Mouse (Mus musculus) erythroblast, adult 5-6 weeks (primary cell): ENCODE measurements around the gene Psmc3. TPM values are rescaled to one million over a fixed set of nuclear protein-coding genes. Genes with fewer than 3 reads are reported as not detected.

Source experiments
- ATAC-seq: replicated peaks from 2 replicates; pipeline ENCODE4 v1.8.0; 2016; ENCODE audit warnings: moderate number of reproducible peaks, mild to moderate bottlenecking, moderate TSS enrichment, inconsistent platforms; ENCODE audit not compliant: poor library complexity, low FRiP score, severe bottlenecking
- total RNA-seq, 2 experiments: library from RNA; stranded (forward) in 1 of 2; stranded (reverse) in 1 of 2; fragments of 150-400 nt in 1 of 2; fragments of 200-764, 138-1000 nt in 1 of 2; gene quantifications; 2 replicates each; pipeline versions ENCODE4 v1.2.3 to v1.2.4; 2015 to 2017; ENCODE audit warnings: low replicate concordance in 2 of 2

Psmc3 gene
- total RNA-seq, 2 experiments from 2014 or later = 24.8 to 76.4 TPM

DNA sequence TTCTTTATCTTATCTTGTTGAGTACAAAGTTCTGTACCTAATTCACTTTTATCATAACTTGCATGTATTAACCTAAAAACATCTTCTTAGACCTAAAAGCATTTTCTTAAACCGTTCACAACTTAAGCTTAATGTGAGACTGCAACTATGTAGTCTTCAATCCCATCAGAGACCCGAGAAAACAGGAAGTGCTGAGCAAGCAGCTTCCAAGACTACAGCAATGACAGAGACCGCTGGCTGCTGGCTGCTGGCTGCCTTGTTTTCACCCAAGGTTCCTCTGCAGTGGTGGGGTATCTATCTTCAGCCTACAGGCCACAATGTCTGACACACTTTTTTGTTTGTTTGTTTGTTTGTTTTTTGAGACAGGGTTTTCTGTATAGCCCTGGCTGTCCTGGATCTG lies 1.9 kb upstream of the Psmc3 start:
- no peak for ATAC-seq

DNA sequence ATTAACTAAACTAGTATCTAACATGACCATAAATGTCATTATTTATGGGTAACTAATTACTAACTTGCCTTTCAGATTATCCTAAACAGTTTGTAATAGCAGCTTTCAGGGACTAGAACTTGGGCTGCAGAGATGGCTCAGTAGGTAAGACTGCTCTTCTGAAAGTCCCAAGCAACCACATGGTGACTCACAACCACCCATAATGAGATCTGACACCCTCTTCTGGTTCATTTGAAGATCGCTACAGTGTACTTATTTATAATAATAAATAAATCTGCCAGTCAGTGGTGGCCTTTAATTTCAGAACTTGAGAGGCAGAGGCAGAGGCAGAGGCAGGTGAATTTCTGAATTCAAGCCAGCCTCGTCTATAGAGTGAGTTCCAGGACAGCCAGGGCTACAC lies 1.1 kb upstream of the Psmc3 start:
- no peak for ATAC-seq

GRCm38 (mm10) chr2:91053181-91053933 lies 452 bp upstream of the Psmc3 start:
- no peak for ATAC-seq

DNA sequence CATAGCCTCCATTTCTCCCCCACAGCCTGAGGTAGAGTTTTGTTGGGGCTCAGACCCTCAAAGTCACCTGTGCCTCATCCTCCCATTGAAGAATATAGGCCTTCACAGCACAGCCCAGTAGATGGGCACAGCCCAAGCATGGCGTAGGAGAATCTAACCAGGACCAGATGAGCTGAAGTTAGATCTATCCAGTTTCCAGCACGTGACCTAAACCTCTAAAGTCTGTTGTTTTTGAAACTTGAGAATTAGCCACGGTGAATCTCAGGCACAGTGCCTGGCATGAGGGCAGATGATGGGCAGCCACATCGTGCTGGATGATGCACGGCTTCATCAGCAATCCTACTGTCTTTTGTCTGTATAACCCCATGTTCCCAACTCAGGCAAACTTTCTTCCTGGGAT lies 4.6 kb downstream of the Psmc3 start:
- no peak for ATAC-seq

DNA sequence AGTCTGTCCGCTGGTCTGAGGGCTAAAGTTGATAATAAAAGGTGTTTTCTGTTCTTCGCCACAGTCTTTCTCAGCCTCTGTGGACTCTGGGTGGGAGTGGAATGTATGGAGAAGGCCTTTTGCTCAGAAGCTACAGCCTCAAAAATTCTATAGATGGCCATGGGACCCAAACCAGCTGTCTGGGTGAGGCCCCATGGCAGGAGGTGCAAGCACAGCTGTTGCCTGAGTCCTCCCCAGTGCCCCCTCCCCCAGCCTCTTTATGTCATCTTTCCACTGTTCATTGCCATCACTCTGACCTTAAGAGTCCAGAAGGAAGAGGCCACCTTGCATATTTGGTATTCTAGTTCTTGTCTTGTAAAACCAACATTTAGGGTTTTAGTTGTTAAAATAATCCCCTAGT lies 5.6 kb downstream of the Psmc3 start:
- ATAC-seq = no peak

DNA sequence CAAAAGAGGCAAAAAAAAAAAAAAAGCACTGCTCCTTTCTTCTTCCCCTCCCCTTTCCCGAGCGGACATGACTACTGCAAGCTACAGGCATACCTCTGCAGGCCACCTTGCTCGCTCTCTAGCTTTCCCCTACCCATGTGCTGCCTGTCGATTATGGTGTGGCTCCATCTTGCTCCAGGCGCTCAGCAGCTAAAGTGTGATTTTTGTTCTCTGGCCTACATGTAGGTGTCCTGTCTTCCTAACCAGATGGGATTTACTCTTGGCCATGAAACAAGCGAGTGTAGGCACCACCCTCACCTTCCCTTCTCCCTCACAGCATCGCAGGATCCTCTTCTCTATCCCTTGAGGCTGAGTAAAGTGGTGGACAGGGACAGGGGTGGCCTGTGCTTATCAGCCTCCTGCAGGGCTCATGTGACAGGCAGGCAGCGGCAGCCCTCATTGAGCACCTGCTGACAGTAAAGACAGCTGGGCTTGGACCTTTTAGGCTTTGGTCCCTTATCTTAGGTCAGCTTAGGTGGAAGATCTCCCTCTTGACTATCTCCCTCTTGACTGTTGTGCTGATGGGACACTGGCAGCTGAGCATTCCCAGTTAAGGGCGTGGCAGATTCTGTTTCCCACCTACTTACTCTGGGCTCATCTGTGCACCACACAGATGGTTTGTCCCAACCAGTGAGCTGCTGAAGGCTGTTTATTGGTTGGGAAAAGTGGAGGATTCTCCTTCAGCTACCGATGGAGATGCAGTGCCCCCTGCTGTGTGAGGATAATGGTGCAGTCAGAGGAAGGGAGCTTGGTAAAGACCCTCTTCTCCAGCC lies 6.9 kb downstream of the Psmc3 start:
- peak; percentile 82 for ATAC-seq

GRCm38 (mm10) chr2:91061849-91062481 lies 8.2 kb downstream of the Psmc3 start:
- no peak for ATAC-seq

GRCm38 (mm10) chr2:91062779-91063606 lies 9.2 kb downstream of the Psmc3 start:
- no peak for ATAC-seq

DNA sequence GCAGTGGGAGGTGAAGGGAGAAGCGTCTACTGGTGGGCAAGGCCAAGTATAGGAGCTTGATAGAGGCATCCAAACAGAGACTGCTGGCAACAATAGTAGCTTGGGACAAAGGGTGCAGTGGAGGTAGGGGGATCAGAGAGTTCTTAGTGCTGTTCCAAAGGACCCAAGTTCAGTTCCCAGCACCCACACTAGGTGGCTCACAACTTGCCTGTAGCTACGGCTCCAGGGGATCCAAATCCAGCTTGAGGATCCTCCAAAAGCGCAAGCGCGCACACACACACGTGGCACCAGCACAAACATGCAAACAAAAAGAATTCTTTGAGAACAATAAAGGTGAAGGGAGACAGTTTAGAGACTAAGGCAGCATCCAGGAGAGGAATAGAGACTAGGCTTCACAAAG lies 10.4 kb downstream of the Psmc3 start:
- ATAC-seq = no peak

GRCm38 (mm10) chr2:91065544-91065943 lies 11.7 kb downstream of the Psmc3 start:
- ATAC-seq = no peak

DNA sequence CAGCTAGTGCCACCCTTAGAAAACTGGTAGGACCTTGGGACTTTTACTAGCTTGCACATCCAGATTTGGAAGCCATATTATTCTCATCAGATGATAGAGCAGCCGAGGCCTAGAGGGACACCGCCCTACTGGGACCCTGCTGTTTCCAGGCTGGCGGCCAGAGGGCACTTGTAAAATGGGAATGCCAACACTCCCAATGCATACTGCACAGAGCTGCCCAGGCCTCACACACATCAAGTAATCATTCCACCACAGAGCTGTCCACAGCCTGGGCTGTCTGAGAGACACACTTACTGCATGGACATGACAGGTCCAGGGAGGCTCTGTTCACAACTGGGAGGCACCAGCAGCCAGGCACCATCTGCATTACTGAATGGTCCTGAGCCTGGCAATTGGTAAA lies 12.6 kb downstream of the Psmc3 start:
- ATAC-seq = no peak

- no peak for ATAC-seq
Observed at GRCm38 (mm10) chr2:91068162-91068871, 14.5 kb downstream of the Psmc3 start.

DNA sequence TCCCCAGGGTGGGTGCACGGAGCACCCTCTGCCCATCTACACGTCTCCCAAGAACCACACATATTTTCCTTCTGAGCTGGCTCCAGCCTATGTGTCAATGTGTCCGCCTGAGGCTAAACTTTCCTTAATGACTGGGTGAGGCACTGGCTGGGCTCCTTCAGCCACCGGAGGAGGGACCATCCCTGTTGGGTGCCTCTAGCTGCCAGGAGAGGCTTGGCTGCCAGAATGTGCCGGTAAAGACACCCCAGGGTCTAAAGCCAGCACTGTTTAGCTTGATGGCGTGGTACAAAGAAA lies 15.0 kb downstream of the Psmc3 start:
- ATAC-seq = no peak

DNA sequence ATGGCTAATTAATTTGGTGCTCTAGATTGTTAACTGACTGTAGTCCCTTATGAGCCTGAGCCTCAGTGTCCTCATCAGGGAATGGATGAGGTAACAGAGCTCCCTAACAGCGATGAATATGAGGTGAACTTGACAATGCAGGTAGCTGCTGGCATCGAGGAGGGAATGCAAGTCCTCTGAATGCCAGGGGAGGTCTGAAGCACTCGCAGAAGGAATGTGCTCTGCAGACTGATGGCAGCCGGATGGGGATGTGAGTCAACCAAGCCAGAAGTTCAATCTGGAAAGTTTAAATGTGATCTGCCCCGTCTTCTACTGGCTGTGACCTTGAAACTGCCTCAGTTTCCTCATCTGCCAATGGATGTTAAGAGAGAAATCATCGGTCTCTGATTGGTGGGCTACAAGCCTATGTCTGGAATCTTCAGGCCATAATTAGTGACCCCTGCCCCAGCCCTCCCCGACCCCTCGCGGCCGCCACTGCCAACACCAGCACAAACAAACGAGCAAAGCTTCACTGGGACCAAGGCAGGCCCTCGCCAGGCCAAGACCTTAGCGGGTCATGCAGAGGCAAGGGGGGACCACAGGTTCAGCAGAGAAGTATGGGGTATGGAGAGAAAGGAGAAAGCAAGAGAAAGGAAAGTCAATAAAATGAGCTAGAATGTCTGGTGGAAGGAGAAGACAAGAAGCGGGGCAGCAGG lies 15.6 kb downstream of the Psmc3 start:
- ATAC-seq = peak; percentile 10; the same call in 1 of the 2 replicates

GRCm38 (mm10) chr2:91070076-91070800 lies 16.4 kb downstream of the Psmc3 start, which contains the start of gene Slc39a13:
TSS of gene Slc39a13 (minus strand) at chr2:91070417.
- peak; percentile 83 for ATAC-seq

DNA sequence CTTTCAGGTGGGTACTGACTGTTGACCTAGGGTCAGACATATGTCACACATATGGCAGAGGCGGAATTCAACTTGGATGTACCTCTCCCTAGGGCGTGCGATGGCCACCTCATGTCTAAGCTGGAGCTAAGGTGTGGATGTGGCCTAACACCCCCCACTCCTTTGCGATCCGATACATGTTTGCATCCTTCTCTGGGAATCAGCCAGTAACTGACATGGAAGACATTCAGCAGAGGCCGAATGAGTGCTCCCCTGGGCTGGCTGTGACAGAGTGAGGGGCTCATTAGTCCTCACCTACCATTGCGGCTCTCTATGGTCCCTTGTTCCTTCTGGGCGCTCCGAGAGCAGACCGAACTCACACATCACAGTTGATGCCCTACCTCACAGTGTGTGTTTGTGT lies 17.2 kb downstream of the Psmc3 start:
- ATAC-seq = no peak

GRCm38 (mm10) chr2:91072092-91072491 lies 18.3 kb downstream of the Psmc3 start:
- no peak for ATAC-seq

GRCm38 (mm10) chr2:91077957-91078313 lies 24.1 kb downstream of the Psmc3 start:
- no peak for ATAC-seq
